Mouse (Mus musculus): ENCODE measurements around the gene Stxbp4. TPM values are rescaled to one million over a fixed set of nuclear protein-coding genes. Genes with fewer than 3 reads are reported as not detected.

Gene Stxbp4
- polyA plus RNA-seq, 1 experiment: 3.1 TPM

DNA sequence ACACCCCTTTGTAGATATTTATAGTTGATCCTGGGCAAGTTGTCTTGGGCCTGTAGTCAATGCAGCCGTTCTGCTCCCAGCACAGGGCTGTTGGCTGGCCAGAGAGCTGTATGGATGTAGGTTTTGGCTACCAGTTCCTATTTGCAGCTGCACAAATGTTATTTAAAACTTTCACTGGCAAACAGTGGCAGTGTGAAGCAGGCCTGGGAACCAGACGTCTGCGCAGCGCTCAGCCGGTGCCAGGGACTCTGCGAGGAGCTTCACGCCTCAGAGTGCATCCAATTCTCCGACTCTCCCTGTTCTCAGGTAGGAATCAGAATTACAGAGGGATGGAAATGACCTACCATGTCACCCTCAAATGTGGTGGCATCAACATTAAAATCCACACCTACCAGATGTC lies 150.2 kb downstream of the Stxbp4 start:
- no peak for TF ChIP-seq POLR2A (IDR thresholded peaks at IDR 0.05; ENCODE audit: borderline replicate concordance, low read depth, low read length)
- no peak for TF ChIP-seq CTCF (IDR thresholded peaks at IDR 0.05; ENCODE audit: low read depth, low read length)
- no peak overlapping the region for H3K27ac ChIP-seq (ENCODE audit: insufficient read depth, low read depth, low read length)
- no peak overlapping the region for H3K4me3 ChIP-seq (ENCODE audit: insufficient read depth, low read length)
- peaks cover 4% of the 10 kb centered on the region for H3K4me1 ChIP-seq (ENCODE audit: control insufficient read depth, insufficient read depth, low read length)

DNA sequence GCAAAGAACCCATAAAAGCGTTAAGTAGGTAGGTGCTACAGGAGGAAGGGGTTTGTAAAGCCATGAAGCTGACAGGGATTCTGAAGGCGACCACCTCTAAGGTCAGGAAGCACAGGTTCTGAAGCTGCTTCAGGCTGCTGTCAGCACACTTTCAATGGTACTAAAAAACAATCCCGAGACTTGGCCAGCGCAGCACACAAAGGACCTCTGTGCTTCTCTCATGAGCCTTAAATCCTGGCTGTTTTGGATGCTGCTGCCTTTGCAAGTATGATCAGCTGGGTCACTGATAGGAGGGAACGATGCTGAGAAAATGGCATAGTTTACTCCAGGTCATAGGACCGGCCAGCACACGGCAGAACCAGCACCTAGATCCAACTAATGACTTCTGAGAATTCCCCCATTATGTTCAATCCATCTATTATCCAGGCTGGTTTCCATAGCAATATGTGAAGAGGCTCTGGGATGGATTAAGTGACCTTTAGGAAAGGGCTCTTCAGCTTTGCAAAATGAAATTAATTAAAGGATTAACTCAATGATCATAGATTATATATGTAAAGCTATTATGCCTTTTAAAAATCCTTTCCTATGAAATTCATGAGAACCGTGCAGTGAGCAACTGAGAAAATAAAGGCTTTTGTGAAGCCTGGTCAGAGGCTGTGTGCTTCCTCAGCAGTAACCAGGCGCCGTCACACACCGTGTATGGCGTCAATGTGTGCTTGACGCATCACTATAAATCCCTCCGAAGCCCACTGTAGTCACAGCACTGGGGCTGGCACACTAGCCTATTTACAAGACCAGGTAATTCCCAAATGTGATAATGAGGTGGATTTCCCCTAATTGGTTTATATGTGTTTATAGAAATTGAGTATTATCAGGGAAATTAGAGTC lies 152.9 kb downstream of the Stxbp4 start:
- H3K27ac ChIP-seq (ENCODE audit: insufficient read depth, low read depth, low read length): no peak overlapping the region
- TF ChIP-seq POLR2A (IDR thresholded peaks at IDR 0.05; ENCODE audit: borderline replicate concordance, low read depth, low read length): no peak
- TF ChIP-seq CTCF (IDR thresholded peaks at IDR 0.05; ENCODE audit: low read depth, low read length): no peak
- no peaks in the 10 kb centered on the region for H3K4me1 ChIP-seq (ENCODE audit: control insufficient read depth, insufficient read depth, low read length)
- no peak overlapping the region for H3K4me3 ChIP-seq (ENCODE audit: insufficient read depth, low read length)

DNA sequence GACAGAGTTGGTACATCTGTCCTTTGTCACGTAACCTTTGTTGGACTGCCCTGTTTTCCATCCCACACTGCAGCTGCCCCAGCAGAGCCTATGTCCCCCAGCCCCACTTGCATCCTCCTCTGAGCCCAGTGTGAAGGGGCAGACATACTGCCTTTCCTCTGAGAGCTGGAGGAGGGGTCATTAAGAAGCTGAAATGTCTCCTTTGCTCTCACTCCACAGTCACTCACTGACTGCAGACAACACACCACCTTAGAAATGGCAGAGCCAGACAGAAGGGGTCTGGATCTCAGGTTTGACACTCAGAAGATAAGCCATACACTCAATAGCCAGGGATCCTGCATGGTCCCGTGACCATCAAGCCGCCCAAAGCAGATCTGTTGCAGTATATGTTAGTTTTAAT lies 154.1 kb downstream of the Stxbp4 start:
- H3K27ac ChIP-seq (ENCODE audit: insufficient read depth, low read depth, low read length): no peak overlapping the region
- H3K4me3 ChIP-seq (ENCODE audit: insufficient read depth, low read length): no peak overlapping the region
- H3K4me1 ChIP-seq (ENCODE audit: control insufficient read depth, insufficient read depth, low read length): no peaks in the 10 kb centered on the region
- no peak for TF ChIP-seq POLR2A (IDR thresholded peaks at IDR 0.05; ENCODE audit: borderline replicate concordance, low read depth, low read length)
- TF ChIP-seq CTCF (IDR thresholded peaks at IDR 0.05; ENCODE audit: low read depth, low read length): no peak

DNA sequence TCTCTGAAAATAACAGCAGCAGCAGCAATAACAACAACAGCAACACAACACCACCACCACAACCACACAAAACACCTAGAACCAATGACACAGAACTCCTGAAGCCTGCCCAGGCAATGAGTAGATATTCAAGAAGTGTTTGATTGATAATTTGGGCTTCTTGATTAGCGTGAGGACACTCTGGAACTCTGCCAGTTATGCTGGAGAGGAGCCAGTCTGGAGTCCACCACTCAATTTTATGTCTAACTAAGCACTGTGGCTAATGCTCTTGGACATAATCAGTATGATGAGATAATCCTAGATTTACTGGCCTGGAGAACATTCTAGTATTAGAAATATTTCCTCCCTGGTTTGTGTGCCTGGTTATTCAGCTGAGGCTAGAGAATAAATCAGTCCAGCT lies 156.1 kb downstream of the Stxbp4 start:
- no peak overlapping the region for H3K4me3 ChIP-seq (ENCODE audit: insufficient read depth, low read length)
- no peak overlapping the region for H3K27ac ChIP-seq (ENCODE audit: insufficient read depth, low read depth, low read length)
- TF ChIP-seq CTCF (IDR thresholded peaks at IDR 0.05; ENCODE audit: low read depth, low read length): no peak
- no peak for TF ChIP-seq POLR2A (IDR thresholded peaks at IDR 0.05; ENCODE audit: borderline replicate concordance, low read depth, low read length)
- no peaks in the 10 kb centered on the region for H3K4me1 ChIP-seq (ENCODE audit: control insufficient read depth, insufficient read depth, low read length)

DNA sequence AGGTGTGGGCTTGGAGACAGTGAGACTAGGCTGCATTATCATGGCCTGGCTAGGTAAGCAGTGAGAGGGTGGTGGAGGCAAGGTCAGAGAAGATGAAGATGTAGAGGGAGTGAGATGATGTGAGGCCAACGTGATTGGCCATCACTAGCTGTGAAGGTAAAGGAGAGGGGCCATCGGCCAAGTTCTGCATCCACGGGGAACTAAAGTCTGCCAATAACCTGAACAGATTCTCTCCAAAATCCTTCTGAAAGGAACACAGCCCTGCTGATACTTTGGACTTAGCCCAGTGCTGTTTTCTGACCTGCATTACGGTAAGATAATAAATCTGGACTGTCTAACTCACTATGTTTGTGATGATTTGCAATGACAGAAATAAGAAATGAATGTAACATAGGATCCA lies 167.6 kb downstream of the Stxbp4 start:
- Histone ChIP-seq H3K27ac (ENCODE audit: insufficient read depth, low read depth, low read length) (no peak overlapping the region), H3K4me3 (ENCODE audit: insufficient read depth, low read length) (no peak overlapping the region)
- TF ChIP-seq POLR2A (IDR thresholded peaks at IDR 0.05; ENCODE audit: borderline replicate concordance, low read depth, low read length) (no peak), CTCF (IDR thresholded peaks at IDR 0.05; ENCODE audit: low read depth, low read length) (no peak)

DNA sequence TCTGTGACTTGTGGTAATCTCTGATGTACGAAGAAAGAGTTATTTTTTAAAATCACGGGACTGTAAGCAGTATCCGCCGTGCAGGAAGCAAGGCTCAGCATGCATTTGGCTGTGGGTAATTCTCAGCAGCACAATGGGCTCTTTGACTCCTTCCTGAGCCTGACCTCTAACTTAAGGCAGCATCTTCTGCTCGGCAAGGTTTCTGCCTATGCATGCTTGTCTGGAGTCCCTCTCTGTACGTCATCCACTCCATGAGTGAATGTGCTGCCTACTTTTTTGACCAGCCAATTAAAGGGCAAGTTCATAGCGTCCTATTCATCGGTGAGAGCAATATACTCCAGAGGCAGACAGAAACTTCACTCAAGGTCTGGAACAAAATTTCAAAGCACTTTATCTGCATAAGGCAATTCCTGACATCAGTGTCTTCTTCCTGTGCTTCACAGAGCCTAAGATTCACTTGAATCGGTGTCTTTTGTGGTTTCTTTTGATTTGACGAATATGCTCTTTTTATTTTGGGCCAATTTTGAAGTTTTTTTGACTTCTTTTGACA lies 173.8 kb downstream of the Stxbp4 start:
- H3K4me3 ChIP-seq (ENCODE audit: insufficient read depth, low read length): no peak overlapping the region
- H3K27ac ChIP-seq (ENCODE audit: insufficient read depth, low read depth, low read length): no peak overlapping the region
- H3K4me1 ChIP-seq (ENCODE audit: control insufficient read depth, insufficient read depth, low read length): no peaks in the 10 kb centered on the region
- TF ChIP-seq CTCF (IDR thresholded peaks at IDR 0.05; ENCODE audit: low read depth, low read length): no peak
- TF ChIP-seq POLR2A (IDR thresholded peaks at IDR 0.05; ENCODE audit: borderline replicate concordance, low read depth, low read length): no peak

More for the DNA sequence above, 167.6 kb downstream of the Stxbp4 start:
- no peaks in the 10 kb centered on the region for H3K4me1 ChIP-seq (ENCODE audit: control insufficient read depth, insufficient read depth, low read length)

DNA sequence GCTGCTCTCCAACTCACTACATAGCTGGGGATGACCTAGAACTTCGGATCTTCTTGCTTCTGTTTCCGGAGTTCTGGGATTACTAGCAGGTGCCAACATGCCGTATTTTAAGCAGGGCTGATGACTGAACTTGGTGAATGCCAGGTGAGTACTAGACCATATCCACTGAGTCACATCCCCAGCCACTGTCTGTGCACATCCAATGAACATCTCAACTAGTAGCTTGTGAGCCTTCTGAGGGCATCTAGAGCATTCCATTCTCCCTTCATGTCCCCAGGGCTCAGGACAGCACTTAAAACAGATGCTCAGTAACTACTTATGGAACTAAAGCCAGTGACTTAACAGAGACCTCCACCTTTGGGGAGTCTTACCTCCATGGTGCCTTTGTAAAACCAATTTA lies 177.4 kb downstream of the Stxbp4 start:
- no peak overlapping the region for H3K4me3 ChIP-seq (ENCODE audit: insufficient read depth, low read length)
- H3K27ac ChIP-seq (ENCODE audit: insufficient read depth, low read depth, low read length): no peak overlapping the region

DNA sequence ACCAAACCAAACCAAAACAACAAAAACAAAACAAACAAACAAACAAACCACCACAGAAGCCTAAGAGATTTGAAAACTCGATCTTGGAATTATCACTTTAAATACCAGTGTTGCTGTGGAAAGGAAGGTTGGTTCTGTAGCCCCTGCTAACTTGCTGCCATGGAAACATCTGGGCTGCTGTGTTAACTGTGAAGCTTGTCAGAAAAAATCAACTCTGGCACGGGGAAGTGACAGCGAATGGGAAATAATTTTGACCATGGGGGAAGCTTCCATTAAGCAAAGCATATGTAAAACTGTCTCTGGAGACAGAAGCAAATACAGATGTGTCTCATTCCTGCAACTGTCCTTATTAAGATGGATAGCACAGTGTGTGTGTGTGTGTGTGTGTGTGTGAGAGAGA lies 185.8 kb downstream of the Stxbp4 start:
- TF ChIP-seq POLR2A (IDR thresholded peaks at IDR 0.05; ENCODE audit: borderline replicate concordance, low read depth, low read length): no peak
- TF ChIP-seq CTCF (IDR thresholded peaks at IDR 0.05; ENCODE audit: low read depth, low read length): no peak
- Histone ChIP-seq H3K4me1 (ENCODE audit: control insufficient read depth, insufficient read depth, low read length) (no peaks in the 10 kb centered on the region), H3K27ac (ENCODE audit: insufficient read depth, low read depth, low read length) (no peak overlapping the region), H3K4me3 (ENCODE audit: insufficient read depth, low read length) (no peak overlapping the region)

More for the DNA sequence above, 177.4 kb downstream of the Stxbp4 start:
- TF ChIP-seq CTCF (IDR thresholded peaks at IDR 0.05; ENCODE audit: low read depth, low read length): no peak
- no peak for TF ChIP-seq POLR2A (IDR thresholded peaks at IDR 0.05; ENCODE audit: borderline replicate concordance, low read depth, low read length)
- no peaks in the 10 kb centered on the region for H3K4me1 ChIP-seq (ENCODE audit: control insufficient read depth, insufficient read depth, low read length)

DNA sequence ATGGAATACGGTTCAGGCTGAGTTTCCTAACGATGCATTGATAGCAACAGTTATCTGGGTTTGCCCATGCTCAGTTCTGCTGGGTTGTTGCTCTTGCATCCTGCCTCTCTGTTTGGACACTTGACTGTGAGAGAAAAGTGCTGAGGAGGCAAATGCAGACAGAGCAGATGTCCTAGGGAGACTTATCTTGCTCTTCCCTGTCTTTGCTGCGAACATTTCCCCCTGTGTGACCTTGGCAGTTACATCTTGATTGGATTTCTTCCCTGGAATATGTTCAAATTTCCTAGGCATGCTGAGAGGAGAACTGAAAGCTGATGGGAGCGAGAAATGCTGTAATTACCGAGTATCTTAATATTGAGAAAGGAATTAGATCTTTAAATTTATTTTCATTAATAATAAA lies 186.4 kb downstream of the Stxbp4 start:
- Histone ChIP-seq H3K4me3 (ENCODE audit: insufficient read depth, low read length) (no peak overlapping the region), H3K4me1 (ENCODE audit: control insufficient read depth, insufficient read depth, low read length) (no peaks in the 10 kb centered on the region), H3K27ac (ENCODE audit: insufficient read depth, low read depth, low read length) (no peak overlapping the region)
- TF ChIP-seq POLR2A (IDR thresholded peaks at IDR 0.05; ENCODE audit: borderline replicate concordance, low read depth, low read length): no peak
- TF ChIP-seq CTCF (IDR thresholded peaks at IDR 0.05; ENCODE audit: low read depth, low read length): no peak

DNA sequence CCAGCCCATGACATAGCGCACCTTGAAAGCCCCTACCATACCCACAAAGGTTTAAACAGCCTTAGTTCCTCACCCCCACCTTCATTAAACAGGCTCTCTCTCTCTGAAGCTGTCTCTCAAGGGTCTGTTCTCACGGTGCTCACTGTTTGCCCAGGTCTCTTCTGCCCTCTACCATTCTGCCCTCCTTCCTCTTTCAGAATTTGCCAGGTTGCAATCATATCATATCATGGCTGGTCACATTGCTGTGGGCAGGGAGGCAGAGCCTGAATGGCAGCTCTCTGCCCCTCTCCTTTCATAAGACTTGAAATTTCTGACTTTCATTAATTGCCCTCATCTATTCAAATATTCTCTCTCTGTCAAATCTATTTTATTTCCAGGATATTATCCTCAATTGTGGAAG lies 195.4 kb downstream of the Stxbp4 start:
- TF ChIP-seq CTCF (IDR thresholded peaks at IDR 0.05; ENCODE audit: low read depth, low read length) (no peak), POLR2A (IDR thresholded peaks at IDR 0.05; ENCODE audit: borderline replicate concordance, low read depth, low read length) (no peak)
- H3K27ac ChIP-seq (ENCODE audit: insufficient read depth, low read depth, low read length): no peak overlapping the region
- no peak overlapping the region for H3K4me3 ChIP-seq (ENCODE audit: insufficient read depth, low read length)
- H3K4me1 ChIP-seq (ENCODE audit: control insufficient read depth, insufficient read depth, low read length): no peaks in the 10 kb centered on the region
